Mouse (Mus musculus): ENCODE measurements around the gene Tssk1.

DNA sequence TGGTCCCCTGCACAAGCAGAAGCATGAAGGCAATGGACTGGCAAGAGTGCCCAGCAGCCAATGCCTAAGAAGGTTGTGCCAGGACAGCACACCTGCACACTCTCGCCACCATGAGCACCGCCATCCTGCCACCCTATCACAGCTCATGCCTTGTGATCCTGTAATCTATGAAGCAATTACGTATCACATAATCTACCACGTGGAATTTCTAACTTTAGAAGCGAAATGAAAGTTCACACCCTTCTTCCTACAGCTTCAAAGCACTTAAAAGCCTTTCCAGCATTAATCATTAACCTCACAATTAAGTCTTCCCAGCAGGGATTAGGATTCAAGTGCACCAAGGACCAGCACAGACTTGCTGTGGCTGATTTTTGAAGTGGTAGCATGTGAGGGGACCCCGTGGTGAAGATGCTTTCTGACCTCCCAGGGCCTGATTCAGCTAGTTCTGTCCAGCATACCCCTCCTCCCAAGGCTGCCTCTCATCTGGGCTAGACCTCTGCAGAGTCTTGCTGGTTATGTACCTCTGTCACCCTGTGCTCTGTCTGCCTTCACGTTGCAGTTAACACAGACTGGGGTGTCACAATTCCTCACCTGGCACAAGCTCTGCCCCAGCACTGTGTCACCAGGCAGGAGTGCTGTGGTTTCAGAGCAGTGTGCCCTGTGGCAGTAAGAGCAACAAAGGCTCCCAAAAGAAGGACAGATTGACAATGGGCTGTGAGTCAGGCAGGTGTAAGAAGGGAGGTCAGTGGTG lies 51.2 kb downstream of the Tssk1 start:
- TF ChIP-seq USF1 (IDR thresholded peaks at IDR 0.05; ENCODE audit: low read depth, low read length) = no peak
- no peak for TF ChIP-seq SMC3 (IDR thresholded peaks at IDR 0.05; ENCODE audit: low read depth, low read length)
- no peak for TF ChIP-seq POLR2A (IDR thresholded peaks at IDR 0.05; ENCODE audit: control insufficient read depth in 1 of 2, insufficient read depth in 1 of 2, low read depth in 1 of 2, low read length in 2 of 2, poor library complexity in 1 of 2)
- no peak for TF ChIP-seq MAFK (IDR thresholded peaks at IDR 0.05; ENCODE audit: borderline replicate concordance, low read depth, low read length)
- no peak for TF ChIP-seq SIN3A (IDR thresholded peaks at IDR 0.05; ENCODE audit: low read length)
- TF ChIP-seq TCF12 (IDR thresholded peaks at IDR 0.05; ENCODE audit: low read depth, low read length) = no peak

Measured in MEL (cell line).